Mouse (Mus musculus): ENCODE results near the gene Sart1. TPM values are rescaled to one million over a fixed set of nuclear protein-coding genes. Genes with fewer than 3 reads are reported as not detected.

Sart1 gene
- total RNA-seq, 4 experiments from 2014 or later: 103 to 120 (median 114) TPM

Other genes with a start within 250 kb of the Sart1 start
- 10 to 100 TPM; 50.9 to 59.4 (median 55.3) TPM for gene Pacs1, start 115.6 kb downstream of the Sart1 start, total RNA-seq (2022)
- 100 to 1,000 TPM; 202 to 215 (median 208) TPM for gene Sf3b2, start 93.2 kb downstream of the Sart1 start, total RNA-seq (2022)
- 10 to 100 TPM; 83.2 to 92.3 (median 86.9) TPM for gene Gal3st3, start 90.4 kb downstream of the Sart1 start, total RNA-seq (2022)
- not detected for gene Catsper1, start 53.0 kb downstream of the Sart1 start, total RNA-seq (2022)
- 10 to 100 TPM; 10.8 to 18.1 (median 12.5) TPM for gene Cst6, start 39.1 kb downstream of the Sart1 start, total RNA-seq (2022)
- 10 to 100 TPM; 18.6 to 27.4 (median 23.1) TPM for gene Eif1ad, start 22.0 kb downstream of the Sart1 start, total RNA-seq (2022)
- gene Banf1, start 21.5 kb downstream of the Sart1 start, total RNA-seq (2022): 10 to 100 TPM; 74.1 to 85.8 (median 76.2) TPM
- gene Tsga10ip, start 13.8 kb upstream of the Sart1 start, total RNA-seq (2022): under 1 TPM in 3 of 4 experiments, not detected in 1; 0.34 to 0.63 (median 0.37) TPM
- 100 to 1,000 TPM; 308 to 358 (median 327) TPM for gene Drap1, start 36.3 kb upstream of the Sart1 start, total RNA-seq (2022)
- 10 to 100 TPM; 64.8 to 71.2 (median 67.6) TPM for gene AI837181, start 36.4 kb upstream of the Sart1 start, total RNA-seq (2022)
- under 1 TPM; 0.20 to 0.67 (median 0.29) TPM for gene Fosl1, start 58.8 kb upstream of the Sart1 start, total RNA-seq (2022)
- gene Ccdc85b, start 69.2 kb upstream of the Sart1 start, total RNA-seq (2022): 10 to 100 TPM; 31.7 to 33.1 (median 32.4) TPM
- gene Fibp, start 71.9 kb upstream of the Sart1 start, total RNA-seq (2022): 100 to 1,000 TPM in 1 of 4 experiments, 10 to 100 TPM in 3; 93.5 to 109 (median 96.4) TPM
- gene Ctsw, start 79.8 kb upstream of the Sart1 start, total RNA-seq (2022): under 1 TPM in 3 of 4 experiments, not detected in 1; 0.29 to 0.81 (median 0.77) TPM
- gene Efemp2, start 85.3 kb upstream of the Sart1 start, total RNA-seq (2022): 10 to 100 TPM; 14.4 to 23.9 (median 22.1) TPM
- gene Mus81, start 99.7 kb upstream of the Sart1 start, total RNA-seq (2022): 10 to 100 TPM; 29.0 to 38.5 (median 33.8) TPM
- gene Cfl1, start 101.8 kb upstream of the Sart1 start, total RNA-seq (2022): 1,000 to 10,000 TPM; 1,240 to 1,334 (median 1,291) TPM
- 10 to 100 TPM in 2 of 4 experiments, 1 to 10 TPM in 2; 7.4 to 12.1 (median 9.6) TPM for gene 1700020D05Rik, start 115.1 kb upstream of the Sart1 start, total RNA-seq (2022)
- gene Snx32, start 121.8 kb upstream of the Sart1 start, total RNA-seq (2022): 10 to 100 TPM; 86.8 to 95.2 (median 88.6) TPM
- gene Ovol1, start 171.9 kb upstream of the Sart1 start, total RNA-seq (2022): not detected
- gene Ap5b1, start 179.3 kb upstream of the Sart1 start, total RNA-seq (2022): 1 to 10 TPM; 5.8 to 8.7 (median 6.6) TPM
- 10 to 100 TPM; 58.8 to 96.9 (median 78.2) TPM for gene Rnaseh2c, start 213.2 kb upstream of the Sart1 start, total RNA-seq (2022)
- gene Kat5, start 221.5 kb upstream of the Sart1 start, total RNA-seq (2022): 100 to 1,000 TPM in 1 of 4 experiments, 10 to 100 TPM in 3; 81.5 to 105 (median 86.9) TPM
- gene Rela, start 248.8 kb upstream of the Sart1 start, total RNA-seq (2022): 10 to 100 TPM; 18.8 to 32.7 (median 23.7) TPM